Mouse (Mus musculus): ENCODE data around the gene Mpdu1.

DNA sequence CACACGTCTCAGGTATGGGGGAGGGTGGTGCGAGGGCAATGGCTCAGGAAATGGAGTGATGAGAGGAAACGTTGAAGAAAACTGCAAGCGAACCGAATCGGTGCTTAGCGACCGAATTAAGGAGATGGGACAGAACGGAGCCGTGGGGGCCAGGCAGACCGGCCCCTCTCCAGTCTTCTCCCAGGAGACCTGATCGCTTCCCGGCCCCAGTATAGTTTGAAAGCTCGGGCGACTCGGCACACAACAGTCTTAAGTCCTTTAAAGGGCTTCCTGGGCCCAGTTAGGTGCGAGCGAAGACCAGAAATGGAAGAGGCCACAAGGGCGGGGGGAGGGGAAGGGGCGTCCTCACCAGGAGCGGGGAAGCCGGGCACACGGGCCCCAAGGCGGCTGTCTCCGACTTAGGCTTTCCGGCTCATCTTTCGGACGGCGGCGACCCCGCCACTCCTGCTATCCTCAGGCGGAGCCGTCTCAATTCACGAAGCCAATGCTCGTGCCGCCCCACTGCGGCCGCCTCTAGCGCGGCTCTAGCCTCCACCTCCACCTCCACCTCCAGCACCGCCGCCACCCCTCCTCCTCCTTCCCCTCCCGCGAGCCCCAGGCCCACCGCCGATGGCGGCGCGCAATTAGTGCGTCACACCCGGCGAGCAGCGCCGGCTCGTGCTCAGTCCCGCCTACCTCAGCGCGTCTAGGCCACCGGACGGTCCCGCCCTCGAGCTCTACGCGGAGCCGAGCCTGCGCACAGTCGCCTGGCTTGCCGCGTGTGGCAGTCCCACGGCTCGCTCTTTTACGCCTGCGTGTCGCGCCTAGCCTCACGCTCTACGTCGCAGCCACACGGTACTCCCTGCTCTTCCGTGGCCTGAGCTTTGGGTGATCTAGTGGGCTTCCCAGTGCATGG, 19.1 kb upstream of the Mpdu1 start, which contains the start of gene Senp3:
- peak; percentile 79 for TF ChIP-seq ELF1 (IDR thresholded peaks at IDR 0.05; ENCODE audit: low read depth, low read length)
- TF ChIP-seq MAZ (IDR thresholded peaks at IDR 0.05; ENCODE audit: low read depth, low read length) = peak; percentile 96; the same call in 1 of the 2 replicates
- peak; percentile 86 to 95 for TF ChIP-seq POLR2A (IDR thresholded peaks at IDR 0.05; ENCODE audit: control insufficient read depth in 1 of 2, insufficient read depth in 1 of 2, low read depth in 1 of 2, low read length in 2 of 2, poor library complexity in 1 of 2)
- peak; percentile 65 for TF ChIP-seq BHLHE40 (IDR thresholded peaks at IDR 0.05; ENCODE audit: borderline replicate concordance, low read depth, low read length)
- TF ChIP-seq CTCF (IDR thresholded peaks at IDR 0.05 in 2 of 3, conservative IDR thresholded peaks at IDR 0.05 in 1 of 3; ENCODE audit: control insufficient read depth in 1 of 3, insufficient read depth in 1 of 3, low read depth in 2 of 3, low read length in 3 of 3, poor library complexity in 1 of 3, severe bottlenecking in 1 of 3) = no peak
- no peak for TF ChIP-seq GATA1 (IDR thresholded peaks at IDR 0.05; ENCODE audit: low read depth, low read length)

All from MEL (cell line).